Mouse (Mus musculus) layer of hippocampus, adult 6 months (tissue): ENCODE measurements around the gene Gm3371. TPM values are rescaled to one million over a fixed set of nuclear protein-coding genes. Genes with fewer than 3 reads are reported as not detected.

Experiments used
- long read RNA-seq, 2 experiments: library from polyadenylated mRNA; unstranded; transcript quantifications; one replicate each; pipeline ENCODE4 v2.0.0; 2019 to 2020
- polyA plus RNA-seq: library from polyadenylated mRNA; unstranded; fragments of <200 nt; fragmentation: Nextera tagmentation; gene quantifications from 2 replicates; pipeline ENCODE4 v1.2.3, GENCODE M21; 2021

Gene Gm3371
- not detected in 2 replicates for polyA plus RNA-seq
- long read RNA-seq, experiment 1 = 0 reads
- long read RNA-seq, experiment 2 = 0 reads

GRCm38 (mm10) chr14:44410588-44410987, at the start of gene Gm3371:
Gene Gm3371, minus strand, starts transcription at chr14:44410688.

GRCm38 (mm10) chr14:44433335-44433734, 22.8 kb upstream of the Gm3371 start, which contains the start of gene Gm8232:
Gene Gm8232, plus strand, starts transcription at chr14:44433635.

GRCm38 (mm10) chr14:44365057-44365456, 45.4 kb downstream of the Gm3371 start, which contains the start of gene Gm8229:
Gene Gm8229, plus strand, starts transcription at chr14:44365357.

Other genes starting within 250 kb of the Gm3371 start
- not detected in 2 replicates for gene Gm8212, start 213.0 kb downstream of the Gm3371 start, polyA plus RNA-seq
- gene 4930503E14Rik, start 197.4 kb downstream of the Gm3371 start, polyA plus RNA-seq = not detected in 2 replicates
- gene Gm8220, start 125.1 kb downstream of the Gm3371 start, polyA plus RNA-seq = not detected in 2 replicates
- gene Gm5930, start 72.1 kb downstream of the Gm3371 start, polyA plus RNA-seq = not detected in 2 replicates
- not detected in 2 replicates for gene Gm8229, start 45.3 kb downstream of the Gm3371 start, polyA plus RNA-seq
- not detected in 2 replicates for gene Gm8232, start 22.9 kb upstream of the Gm3371 start, polyA plus RNA-seq
- not detected in 2 replicates for gene BC061237, start 81.8 kb upstream of the Gm3371 start, polyA plus RNA-seq
- gene Gm17093, start 107.6 kb upstream of the Gm3371 start, polyA plus RNA-seq = not detected in 2 replicates
- not detected in 2 replicates for gene Gm8247, start 172.5 kb upstream of the Gm3371 start, polyA plus RNA-seq
- not detected in 2 replicates for gene Gm5624, start 217.2 kb upstream of the Gm3371 start, polyA plus RNA-seq